Mouse (Mus musculus): ENCODE data around the gene Snrpc. TPM values are rescaled to one million over a fixed set of nuclear protein-coding genes. Genes with fewer than 3 reads are reported as not detected.
A peak's percentile ranks its signal among the peaks of the same experiment; 100 is the strongest.

Snrpc gene
- polyA plus RNA-seq, 1 experiment from 2014 or later: 350 TPM

GRCm38 (mm10) chr17:27820568-27821406, 17.2 kb upstream of the Snrpc start, which contains the start of gene D17Wsu92e:
Gene D17Wsu92e, minus strand, starts transcription at chr17:27820648.
- peak; percentile 95 for ATAC-seq (ENCODE audit: low FRiP score, low read depth)
- Histone ChIP-seq H3K27ac (replicated peaks) (peak within 1 kb of the TSS; percentile 82), H3K9ac (replicated peaks) (peak within 1 kb of the TSS; percentile 99), H3K4me1 (peaks cover 31% of the 10 kb centered on the region), H3K36me3 (no peaks in the 10 kb centered on the region), H3K4me3 (peak within 1 kb of the TSS; percentile 99), H3K27me3 (no peaks in the 10 kb centered on the region), H3K4me2 (replicated peaks) (peak within 1 kb of the TSS; percentile 97), H3K9me3 (no peaks in the 10 kb centered on the region)
- WGBS: 2% methylated on average over 46 of the region's 56 CpGs

GRCm38 (mm10) chr17:27821407-27822338, 16.3 kb upstream of the Snrpc start:
- WGBS: 66% methylated on average over 9 of the region's 9 CpGs
- Histone ChIP-seq H3K27ac (replicated peaks) (no peak overlapping the region), H3K9me3 (no peaks in the 10 kb centered on the region), H3K4me2 (replicated peaks) (peak overlapping the region; percentile 97), H3K4me3 (peak overlapping the region; percentile 99), H3K36me3 (no peaks in the 10 kb centered on the region), H3K27me3 (no peaks in the 10 kb centered on the region), H3K9ac (replicated peaks) (no peak overlapping the region), H3K4me1 (peaks cover 39% of the 10 kb centered on the region)
- ATAC-seq (ENCODE audit: low FRiP score, low read depth): no peak

GRCm38 (mm10) chr17:27823142-27823905, 14.6 kb upstream of the Snrpc start:
- H3K9ac ChIP-seq (replicated peaks): no peak overlapping the region
- no peaks in the 10 kb centered on the region for H3K9me3 ChIP-seq
- H3K27me3 ChIP-seq: no peaks in the 10 kb centered on the region
- H3K4me3 ChIP-seq: no peak overlapping the region
- ATAC-seq (ENCODE audit: low FRiP score, low read depth): no peak
- peaks cover 35% of the 10 kb centered on the region for H3K4me1 ChIP-seq
- no peak overlapping the region for H3K4me2 ChIP-seq (replicated peaks)
- H3K36me3 ChIP-seq: no peaks in the 10 kb centered on the region
- no peak overlapping the region for H3K27ac ChIP-seq (replicated peaks)
- WGBS: 75% methylated on average over 9 of the region's 9 CpGs

DNA sequence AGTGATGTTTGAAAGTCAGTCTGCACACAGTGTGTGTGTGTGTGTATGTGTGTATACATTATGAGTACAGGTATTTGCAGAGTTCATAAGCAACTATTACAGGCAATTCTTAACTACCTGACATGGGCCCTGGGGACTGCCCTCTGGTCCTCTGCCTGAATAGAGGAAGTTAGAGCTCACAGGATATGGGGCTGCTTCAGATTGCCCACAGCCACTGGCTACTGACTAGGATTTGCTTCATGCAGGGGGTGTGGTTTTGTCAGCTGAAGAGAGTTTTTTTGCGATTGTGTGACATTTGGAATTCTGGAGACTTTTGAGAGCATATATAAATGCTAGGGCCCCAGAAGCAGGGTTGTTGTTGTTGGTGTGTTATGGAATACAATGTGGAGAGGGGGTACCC, 13.0 kb upstream of the Snrpc start:
- Histone ChIP-seq H3K9ac (replicated peaks) (no peak overlapping the region), H3K4me2 (replicated peaks) (no peak overlapping the region), H3K27ac (replicated peaks) (no peak overlapping the region), H3K9me3 (no peaks in the 10 kb centered on the region), H3K4me3 (no peak overlapping the region), H3K27me3 (peaks cover 7% of the 10 kb centered on the region; the same call in 1 of the 2 replicates), H3K36me3 (no peaks in the 10 kb centered on the region), H3K4me1 (peaks cover 19% of the 10 kb centered on the region)
- 64% methylated on average over 1 of the region's 1 CpGs for WGBS
- ATAC-seq (ENCODE audit: low FRiP score, low read depth): no peak

DNA sequence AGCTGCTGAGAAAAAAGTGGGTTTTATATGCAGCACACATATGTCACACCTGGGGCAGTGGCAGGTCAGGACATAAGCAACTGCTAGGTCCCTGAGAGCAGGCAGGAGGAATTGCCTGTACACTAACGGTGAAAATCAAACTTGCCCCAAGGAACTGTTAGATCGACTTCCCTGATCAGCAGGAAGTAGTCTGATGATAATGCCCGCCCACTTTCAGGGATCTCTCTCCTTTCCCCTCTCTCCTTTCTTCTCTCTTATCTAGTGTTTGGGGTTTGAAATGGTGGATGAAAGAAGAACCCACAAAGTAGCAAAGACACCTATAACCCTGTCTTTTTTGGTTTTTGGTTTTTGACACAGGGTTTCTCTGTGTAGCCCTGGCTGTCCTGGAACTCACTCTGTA, 12.4 kb upstream of the Snrpc start:
- no peaks in the 10 kb centered on the region for H3K9me3 ChIP-seq
- no peak for ATAC-seq (ENCODE audit: low FRiP score, low read depth)
- 37% methylated on average over 3 of the region's 3 CpGs for WGBS
- H3K4me1 ChIP-seq: peaks cover 19% of the 10 kb centered on the region
- H3K4me2 ChIP-seq (replicated peaks): peak overlapping the region; percentile 50; the same call in 1 of the 2 replicates
- peaks cover 7% of the 10 kb centered on the region; the same call in 1 of the 2 replicates for H3K27me3 ChIP-seq
- H3K9ac ChIP-seq (replicated peaks): no peak overlapping the region
- no peak overlapping the region for H3K27ac ChIP-seq (replicated peaks)
- H3K4me3 ChIP-seq: no peak overlapping the region
- no peaks in the 10 kb centered on the region for H3K36me3 ChIP-seq

DNA sequence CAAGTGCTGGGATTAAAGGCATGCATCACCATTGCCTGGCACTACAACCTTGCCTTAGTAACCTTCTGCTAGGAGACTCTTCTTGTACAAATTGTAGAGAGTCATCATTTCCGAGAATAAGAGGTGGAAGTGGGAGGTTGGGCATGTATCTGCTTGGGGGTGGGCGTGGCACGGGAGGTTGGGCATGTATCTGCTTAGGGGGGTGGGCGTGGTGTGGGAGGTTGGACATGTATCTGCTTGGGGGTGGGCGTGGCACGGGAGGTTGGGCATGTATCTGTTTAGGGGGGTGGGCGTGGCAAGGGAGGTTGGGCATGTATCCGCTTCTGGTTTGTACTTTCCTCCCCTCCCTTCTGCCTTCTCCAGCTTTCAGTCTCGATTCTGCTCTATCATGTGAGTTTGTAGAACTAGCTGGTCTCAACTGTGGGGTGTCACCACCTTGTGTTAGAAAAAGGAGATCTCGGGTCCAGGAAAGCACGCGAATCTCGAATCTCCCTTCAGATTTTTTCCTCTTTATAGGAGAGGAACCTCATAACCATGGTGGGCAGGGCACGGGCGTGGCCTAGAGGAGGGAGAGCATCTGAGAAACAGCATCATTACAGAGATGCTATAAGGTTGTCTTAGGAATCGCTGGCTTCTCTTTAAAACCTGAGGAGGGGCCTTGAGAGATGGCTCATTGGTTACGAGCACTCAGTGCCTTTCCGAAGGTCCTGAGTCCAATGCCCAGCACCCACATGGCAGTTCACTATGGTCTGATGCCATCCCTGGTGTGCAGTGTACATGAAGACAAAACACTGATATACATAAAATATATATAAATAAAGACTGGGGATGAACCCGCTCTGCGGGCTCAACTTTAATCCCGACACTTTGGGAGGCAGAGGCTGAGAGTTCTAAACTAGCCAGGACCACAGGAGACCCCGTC, 11.7 kb upstream of the Snrpc start:
- H3K27me3 ChIP-seq: peaks cover 7% of the 10 kb centered on the region; the same call in 1 of the 2 replicates
- H3K9ac ChIP-seq (replicated peaks): 0 out of 2 replicates have a peak overlapping the region, but pooled peaks have one; percentile 2
- no peaks in the 10 kb centered on the region for H3K36me3 ChIP-seq
- H3K4me2 ChIP-seq (replicated peaks): peak overlapping the region; percentile 50
- no peaks in the 10 kb centered on the region for H3K9me3 ChIP-seq
- peaks cover 15% of the 10 kb centered on the region for H3K4me1 ChIP-seq
- ATAC-seq (ENCODE audit: low FRiP score, low read depth): 0 out of 2 replicates have a peak, but pooled peaks have one; percentile 12
- 0 out of 2 replicates have a peak overlapping the region, but pooled peaks have one; percentile 4 for H3K27ac ChIP-seq (replicated peaks)
- 4% methylated on average over 22 of the region's 22 CpGs for WGBS
- H3K4me3 ChIP-seq: peak overlapping the region; percentile 28

GRCm38 (mm10) chr17:27826908-27827383, 11.0 kb upstream of the Snrpc start:
- H3K9ac ChIP-seq (replicated peaks): no peak overlapping the region
- 3% methylated on average over 8 of the region's 9 CpGs for WGBS
- no peaks in the 10 kb centered on the region for H3K36me3 ChIP-seq
- H3K4me2 ChIP-seq (replicated peaks): peak overlapping the region; percentile 50
- peak; percentile 30; the same call in 1 of the 2 replicates for ATAC-seq (ENCODE audit: low FRiP score, low read depth)
- H3K9me3 ChIP-seq: no peaks in the 10 kb centered on the region
- peaks cover 7% of the 10 kb centered on the region; the same call in 1 of the 2 replicates for H3K27me3 ChIP-seq
- peak overlapping the region; percentile 28 for H3K4me3 ChIP-seq
- H3K4me1 ChIP-seq: peaks cover 13% of the 10 kb centered on the region
- 0 out of 2 replicates have a peak overlapping the region, but pooled peaks have one; percentile 15 for H3K27ac ChIP-seq (replicated peaks)

- H3K27ac ChIP-seq (replicated peaks): no peak overlapping the region
Measured at GRCm38 (mm10) chr17:27827511-27827910, 10.4 kb upstream of the Snrpc start.

GRCm38 (mm10) chr17:27830411-27830810, 7.5 kb upstream of the Snrpc start:
- Histone ChIP-seq H3K4me3 (no peak overlapping the region), H3K9ac (replicated peaks) (no peak overlapping the region), H3K9me3 (no peaks in the 10 kb centered on the region), H3K4me1 (peaks cover 13% of the 10 kb centered on the region), H3K4me2 (replicated peaks) (no peak overlapping the region), H3K27me3 (peaks cover 19% of the 10 kb centered on the region; the same call in 1 of the 2 replicates), H3K36me3 (no peaks in the 10 kb centered on the region), H3K27ac (replicated peaks) (no peak overlapping the region)
- 53% methylated on average over 7 of the region's 7 CpGs for WGBS
- ATAC-seq (ENCODE audit: low FRiP score, low read depth): no peak

More at GRCm38 (mm10) chr17:27827511-27827910, 10.4 kb upstream of the Snrpc start:
- no peaks in the 10 kb centered on the region for H3K36me3 ChIP-seq
- peaks cover 13% of the 10 kb centered on the region for H3K4me1 ChIP-seq
- H3K4me2 ChIP-seq (replicated peaks): peak overlapping the region; percentile 50; the same call in 1 of the 2 replicates
- no peak overlapping the region for H3K9ac ChIP-seq (replicated peaks)
- no peak for ATAC-seq (ENCODE audit: low FRiP score, low read depth)
- peaks cover 7% of the 10 kb centered on the region; the same call in 1 of the 2 replicates for H3K27me3 ChIP-seq
- H3K4me3 ChIP-seq: no peak overlapping the region
- WGBS: 17% methylated on average over 6 of the region's 6 CpGs
- H3K9me3 ChIP-seq: no peaks in the 10 kb centered on the region

All from midbrain, embryonic 12.5 days (tissue).